Mouse (Mus musculus): ENCODE results near the gene Tut7. TPM values are rescaled to one million over a fixed set of nuclear protein-coding genes. Genes with fewer than 3 reads are reported as not detected.
A peak's percentile ranks its signal among the peaks of the same experiment; 100 is the strongest.
"Not testable (repeated sequence)": the region's sequence is repeated elsewhere in the genome, so short reads cannot be mapped to it uniquely, and the experiment has no call there.

The Tut7 gene
- polyA plus RNA-seq, 1 experiment from 2014 or later: 40.1 TPM

DNA sequence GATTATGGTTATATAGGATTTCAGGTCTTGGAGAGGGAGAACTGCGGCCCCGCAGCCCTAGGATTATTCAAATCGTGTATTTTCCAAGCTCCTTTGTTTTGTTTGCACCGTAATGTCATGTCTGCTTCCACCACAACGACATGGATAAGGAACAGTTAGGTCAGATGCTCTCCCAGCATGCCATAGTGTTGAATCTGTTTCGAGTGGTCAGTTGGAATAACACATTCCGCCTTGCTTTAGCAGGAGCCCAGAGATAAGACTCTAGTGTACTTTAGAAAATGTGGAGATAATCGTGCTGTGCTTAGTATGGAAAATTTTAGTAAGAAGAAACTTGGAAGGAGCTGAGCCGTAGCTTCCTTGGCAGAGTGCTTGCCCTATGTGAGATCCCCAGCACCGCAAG is 27.4 kb upstream of the Tut7 start:
- Histone ChIP-seq H3K9me3 (replicated peaks; ENCODE audit: control insufficient read depth, low read length) (no peaks in the 10 kb centered on the region), H3K4me2 (no peak overlapping the region)

GRCm38 (mm10) chr13:59844661-59845060 is 21.7 kb upstream of the Tut7 start:
- no peak for ATAC-seq (replicated peaks; ENCODE audit: insufficient number of reproducible peaks, low FRiP score, low TSS enrichment)
- Histone ChIP-seq H3K27me3 (ENCODE audit: control insufficient read depth, insufficient read depth, low read length) (no peaks in the 10 kb centered on the region), H3K9ac (ENCODE audit: low read depth, low read length) (no peak overlapping the region), H3K36me3 (ENCODE audit: control insufficient read depth, insufficient read depth, low read length) (no peaks in the 10 kb centered on the region), H3K27ac (ENCODE audit: low read depth, low read length) (no peak overlapping the region), H3K9me3 (replicated peaks; ENCODE audit: control insufficient read depth, low read length) (no peaks in the 10 kb centered on the region), H3K4me1 (ENCODE audit: control insufficient read depth, insufficient read depth, low read length) (no peaks in the 10 kb centered on the region), H3K4me2 (no peak overlapping the region), H3K4me3 (ENCODE audit: low read depth, low read length) (no peak overlapping the region)
- WGBS (ENCODE audit: insufficient replicate concordance): 82% methylated on average over 5 of the region's 5 CpGs

More for the DNA sequence above, 27.4 kb upstream of the Tut7 start:
- Histone ChIP-seq H3K9ac (ENCODE audit: low read depth, low read length) (no peak overlapping the region), H3K36me3 (ENCODE audit: control insufficient read depth, insufficient read depth, low read length) (no peaks in the 10 kb centered on the region), H3K27ac (ENCODE audit: low read depth, low read length) (no peak overlapping the region), H3K27me3 (ENCODE audit: control insufficient read depth, insufficient read depth, low read length) (peaks cover 4% of the 10 kb centered on the region), H3K4me1 (ENCODE audit: control insufficient read depth, insufficient read depth, low read length) (peaks cover 4% of the 10 kb centered on the region; the same call in 1 of the 2 replicates), H3K4me3 (ENCODE audit: low read depth, low read length) (no peak overlapping the region)
- 40% methylated on average over 10 of the region's 10 CpGs for WGBS (ENCODE audit: insufficient replicate concordance)
- peak; percentile 63 for ATAC-seq (replicated peaks; ENCODE audit: insufficient number of reproducible peaks, low FRiP score, low TSS enrichment)

DNA sequence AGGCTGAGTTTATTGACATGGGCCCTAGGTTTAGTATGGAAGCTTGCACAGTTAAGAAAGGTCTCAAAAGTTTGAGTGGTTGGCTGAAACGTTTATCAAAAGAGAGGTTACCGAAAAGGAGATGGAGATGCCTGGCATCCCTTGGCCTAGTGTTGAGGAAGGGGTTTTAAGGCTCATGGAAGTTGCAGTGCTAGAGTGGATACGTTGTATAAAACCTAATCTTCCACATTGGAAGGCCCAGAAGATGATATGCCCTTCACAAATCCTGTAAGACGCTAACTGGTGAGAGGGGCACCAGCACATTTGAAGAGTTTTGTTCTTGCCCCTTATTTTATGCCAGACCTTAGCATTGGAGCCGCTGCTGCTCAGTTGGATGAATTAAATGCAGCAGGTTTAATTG is 21.0 kb upstream of the Tut7 start:
- Histone ChIP-seq H3K9ac (ENCODE audit: low read depth, low read length) (no peak overlapping the region), H3K4me2 (no peak overlapping the region), H3K4me1 (ENCODE audit: control insufficient read depth, insufficient read depth, low read length) (no peaks in the 10 kb centered on the region), H3K4me3 (ENCODE audit: low read depth, low read length) (no peak overlapping the region), H3K36me3 (ENCODE audit: control insufficient read depth, insufficient read depth, low read length) (no peaks in the 10 kb centered on the region), H3K27me3 (ENCODE audit: control insufficient read depth, insufficient read depth, low read length) (no peaks in the 10 kb centered on the region), H3K27ac (ENCODE audit: low read depth, low read length) (no peak overlapping the region), H3K9me3 (replicated peaks; ENCODE audit: control insufficient read depth, low read length) (no peaks in the 10 kb centered on the region)
- no peak for ATAC-seq (replicated peaks; ENCODE audit: insufficient number of reproducible peaks, low FRiP score, low TSS enrichment)
- WGBS (ENCODE audit: insufficient replicate concordance): 81% methylated on average over 5 of the region's 5 CpGs

DNA sequence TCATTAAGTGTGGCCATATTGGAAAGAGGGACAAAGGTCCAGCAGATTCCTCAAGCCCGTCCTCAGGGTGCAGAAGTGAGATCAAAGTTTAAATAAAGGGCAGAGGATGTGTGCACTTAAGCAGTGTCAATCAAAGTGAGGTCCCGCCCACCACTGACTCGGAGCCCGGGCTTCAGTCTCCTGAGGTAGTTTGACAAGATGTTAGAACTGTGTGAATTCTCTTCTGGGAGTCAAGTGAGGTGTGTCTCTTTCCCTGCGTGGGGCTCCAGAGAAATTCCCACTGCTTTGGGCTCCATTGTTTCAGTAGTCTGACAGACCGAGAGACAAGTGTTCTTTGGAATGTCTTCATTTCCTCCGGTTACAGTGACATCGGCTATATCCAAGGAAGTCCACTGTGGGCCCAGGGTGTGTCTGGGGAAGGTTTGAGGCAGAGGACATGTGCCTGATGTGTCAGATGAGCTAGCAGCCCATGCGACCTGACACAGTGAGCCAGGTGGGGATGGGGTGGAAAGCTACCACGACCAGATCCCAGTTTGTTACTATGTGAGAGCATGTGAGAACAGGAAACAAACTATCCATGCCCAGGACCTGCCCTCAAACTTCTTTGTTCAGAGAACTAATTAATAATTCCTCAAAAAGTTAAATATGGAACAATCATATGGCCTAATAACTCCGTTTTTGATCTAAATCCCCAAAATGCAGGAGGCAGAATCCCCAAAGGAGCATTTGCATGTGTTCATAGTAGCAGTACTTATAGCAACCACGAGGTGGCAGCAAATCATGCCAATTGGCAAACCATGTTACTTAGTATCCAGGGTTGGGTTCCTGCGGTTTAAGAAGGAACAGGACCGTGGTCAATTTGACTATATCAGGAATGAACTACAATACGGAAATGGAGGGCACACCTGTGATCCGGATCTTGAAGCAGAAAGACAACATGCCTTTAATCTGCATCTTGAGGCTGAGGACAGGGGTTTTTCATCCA is 19.6 kb upstream of the Tut7 start:
- H3K27ac ChIP-seq (ENCODE audit: low read depth, low read length): no peak overlapping the region
- H3K4me3 ChIP-seq (ENCODE audit: low read depth, low read length): no peak overlapping the region; the same call in 1 of the 2 replicates
- peak overlapping the region; percentile 48 for H3K4me2 ChIP-seq
- no peaks in the 10 kb centered on the region for H3K36me3 ChIP-seq (ENCODE audit: control insufficient read depth, insufficient read depth, low read length)
- no peaks in the 10 kb centered on the region for H3K4me1 ChIP-seq (ENCODE audit: control insufficient read depth, insufficient read depth, low read length)
- no peak for ATAC-seq (replicated peaks; ENCODE audit: insufficient number of reproducible peaks, low FRiP score, low TSS enrichment)
- H3K27me3 ChIP-seq (ENCODE audit: control insufficient read depth, insufficient read depth, low read length): no peaks in the 10 kb centered on the region
- no peaks in the 10 kb centered on the region for H3K9me3 ChIP-seq (replicated peaks; ENCODE audit: control insufficient read depth, low read length)
- H3K9ac ChIP-seq (ENCODE audit: low read depth, low read length): no peak overlapping the region
- WGBS (ENCODE audit: insufficient replicate concordance): 30% methylated on average over 16 of the region's 16 CpGs

DNA sequence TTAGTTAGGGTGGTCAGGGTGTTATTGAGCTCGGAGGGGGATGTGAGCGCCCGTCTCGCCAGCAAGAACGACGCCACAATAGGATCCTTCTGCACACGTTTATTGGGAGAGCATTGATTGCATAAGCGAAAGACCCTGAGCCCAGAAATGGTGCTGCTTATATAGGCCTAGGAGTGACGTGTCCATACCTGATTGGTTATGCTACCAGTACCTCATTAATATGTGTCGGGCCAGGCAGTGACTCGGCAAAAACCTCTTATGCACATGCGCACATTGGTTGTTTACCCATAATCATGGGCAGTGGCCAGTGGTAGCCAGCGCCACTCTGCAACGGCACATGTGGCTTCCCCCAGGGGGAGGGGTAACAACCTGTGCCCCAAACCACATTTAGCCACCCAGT is 18.8 kb upstream of the Tut7 start:
- H3K4me2 ChIP-seq; H3K27ac ChIP-seq (ENCODE audit: low read depth, low read length); H3K4me1 ChIP-seq (ENCODE audit: control insufficient read depth, insufficient read depth, low read length); H3K27me3 ChIP-seq (ENCODE audit: control insufficient read depth, insufficient read depth, low read length); H3K4me3 ChIP-seq (ENCODE audit: low read depth, low read length); H3K9ac ChIP-seq (ENCODE audit: low read depth, low read length); ATAC-seq (replicated peaks; ENCODE audit: insufficient number of reproducible peaks, low FRiP score, low TSS enrichment); H3K9me3 ChIP-seq (replicated peaks; ENCODE audit: control insufficient read depth, low read length); H3K36me3 ChIP-seq (ENCODE audit: control insufficient read depth, insufficient read depth, low read length): not testable (repeated sequence)
- WGBS (ENCODE audit: insufficient replicate concordance): 90% methylated on average over 10 of the region's 14 CpGs

GRCm38 (mm10) chr13:59840429-59841169 is 17.7 kb upstream of the Tut7 start:
- Histone ChIP-seq H3K4me2 (no peak overlapping the region), H3K36me3 (ENCODE audit: control insufficient read depth, insufficient read depth, low read length) (no peaks in the 10 kb centered on the region), H3K4me1 (ENCODE audit: control insufficient read depth, insufficient read depth, low read length) (peaks cover 3% of the 10 kb centered on the region; the same call in 1 of the 2 replicates), H3K9ac (ENCODE audit: low read depth, low read length) (no peak overlapping the region), H3K4me3 (ENCODE audit: low read depth, low read length) (no peak overlapping the region), H3K27me3 (ENCODE audit: control insufficient read depth, insufficient read depth, low read length) (no peaks in the 10 kb centered on the region), H3K9me3 (replicated peaks; ENCODE audit: control insufficient read depth, low read length) (no peaks in the 10 kb centered on the region), H3K27ac (ENCODE audit: low read depth, low read length) (no peak overlapping the region)
- no peak for ATAC-seq (replicated peaks; ENCODE audit: insufficient number of reproducible peaks, low FRiP score, low TSS enrichment)
- WGBS (ENCODE audit: insufficient replicate concordance): 75% methylated on average over 11 of the region's 11 CpGs

- H3K27me3 ChIP-seq (ENCODE audit: control insufficient read depth, insufficient read depth, low read length): no peaks in the 10 kb centered on the region
- H3K4me3 ChIP-seq (ENCODE audit: low read depth, low read length): no peak overlapping the region
- no peaks in the 10 kb centered on the region for H3K9me3 ChIP-seq (replicated peaks; ENCODE audit: control insufficient read depth, low read length)
- H3K36me3 ChIP-seq (ENCODE audit: control insufficient read depth, insufficient read depth, low read length): no peaks in the 10 kb centered on the region
- no peak for ATAC-seq (replicated peaks; ENCODE audit: insufficient number of reproducible peaks, low FRiP score, low TSS enrichment)
- H3K27ac ChIP-seq (ENCODE audit: low read depth, low read length): no peak overlapping the region
- H3K4me1 ChIP-seq (ENCODE audit: control insufficient read depth, insufficient read depth, low read length): peaks cover 7% of the 10 kb centered on the region; the same call in 1 of the 2 replicates
- WGBS (ENCODE audit: insufficient replicate concordance): 84% methylated on average over 9 of the region's 9 CpGs
- H3K4me2 ChIP-seq: no peak overlapping the region
- no peak overlapping the region for H3K9ac ChIP-seq (ENCODE audit: low read depth, low read length)
Observed at GRCm38 (mm10) chr13:59839356-59839755, 16.4 kb upstream of the Tut7 start.

GRCm38 (mm10) chr13:59838464-59838863 is 15.5 kb upstream of the Tut7 start:
- Histone ChIP-seq H3K27me3 (ENCODE audit: control insufficient read depth, insufficient read depth, low read length) (no peaks in the 10 kb centered on the region), H3K4me3 (ENCODE audit: low read depth, low read length) (no peak overlapping the region), H3K4me1 (ENCODE audit: control insufficient read depth, insufficient read depth, low read length) (peaks cover 7% of the 10 kb centered on the region; the same call in 1 of the 2 replicates), H3K9me3 (replicated peaks; ENCODE audit: control insufficient read depth, low read length) (no peaks in the 10 kb centered on the region), H3K27ac (ENCODE audit: low read depth, low read length) (no peak overlapping the region), H3K9ac (ENCODE audit: low read depth, low read length) (no peak overlapping the region), H3K36me3 (ENCODE audit: control insufficient read depth, insufficient read depth, low read length) (no peaks in the 10 kb centered on the region), H3K4me2 (no peak overlapping the region)
- 82% methylated on average over 3 of the region's 3 CpGs for WGBS (ENCODE audit: insufficient replicate concordance)
- ATAC-seq (replicated peaks; ENCODE audit: insufficient number of reproducible peaks, low FRiP score, low TSS enrichment): no peak
